Mouse (Mus musculus): Measurements from ENCODE around the gene 1810049J17Rik.

GRCm38 (mm10) chr15:12370096-12370495 is 48.4 kb upstream of the 1810049J17Rik start:
- TF ChIP-seq ETS1 (IDR thresholded peaks at IDR 0.05; ENCODE audit: low read depth, low read length) (no peak), MEF2A (IDR thresholded peaks at IDR 0.05; ENCODE audit: extremely low read depth, insufficient replicate concordance, low read depth, low read length, poor library complexity, severe bottlenecking) (no peak), CTCF (IDR thresholded peaks at IDR 0.05 in 2 of 3, conservative IDR thresholded peaks at IDR 0.05 in 1 of 3; ENCODE audit: control insufficient read depth in 1 of 3, insufficient read depth in 1 of 3, low read depth in 2 of 3, low read length in 3 of 3, poor library complexity in 1 of 3, severe bottlenecking in 1 of 3) (no peak), POLR2A (IDR thresholded peaks at IDR 0.05; ENCODE audit: control insufficient read depth in 1 of 2, insufficient read depth in 1 of 2, low read depth in 1 of 2, low read length in 2 of 2, poor library complexity in 1 of 2) (no peak), MXI1 (IDR thresholded peaks at IDR 0.05; ENCODE audit: low read depth, low read length) (no peak)

Data from MEL (cell line).